Mouse (Mus musculus): ENCODE data around the gene Kcng4. TPM values are rescaled to one million over a fixed set of nuclear protein-coding genes. Genes with fewer than 3 reads are reported as not detected.

Kcng4 gene
- 0.10 and 0.18 TPM in 2 replicates for polyA plus RNA-seq (2015; fragmentation: Nextera tagmentation; extraction: Ambion mirVana)

GRCm38 (mm10) chr8:119635378-119635777, at the start of gene Kcng4:
TSS of gene Kcng4 (minus strand) at chr8:119635680.
- H3K27ac ChIP-seq (ENCODE audit: low read length), result no peak within 1 kb of the TSS
- H3K4me2 ChIP-seq (ENCODE audit: low read depth, low read length), result no peak within 1 kb of the TSS
- WGBS, result 25% methylated on average over 6 of the region's 6 CpGs
- no peaks in the 10 kb centered on the region for H3K36me3 ChIP-seq (ENCODE audit: control insufficient read depth, insufficient read depth, low read length)
- H3K9me3 ChIP-seq (replicated peaks; ENCODE audit: control insufficient read depth, low read length), result no peaks in the 10 kb centered on the region
- H3K9ac ChIP-seq (ENCODE audit: low read length), result peak within 1 kb of the TSS; percentile 34; the same call in 1 of the 2 replicates
- no peak for ATAC-seq (ENCODE audit: insufficient read depth, low FRiP score)
- no peak within 1 kb of the TSS for H3K4me3 ChIP-seq (replicated peaks; ENCODE audit: low read length)
- peaks cover 10% of the 10 kb centered on the region; the same call in 1 of the 2 replicates for H3K4me1 ChIP-seq (ENCODE audit: control insufficient read depth, insufficient read depth, low read length)
- 0 out of 2 replicates have a peak, but pooled peaks cover 4% of the 10 kb centered on the region for H3K27me3 ChIP-seq (ENCODE audit: control insufficient read depth, insufficient read depth, low read length)

GRCm38 (mm10) chr8:119679184-119679583, 43.7 kb upstream of the Kcng4 start:
- ATAC-seq (ENCODE audit: insufficient read depth, low FRiP score), result no peak
- H3K27ac ChIP-seq (ENCODE audit: low read length), result no peak overlapping the region
- H3K9ac ChIP-seq (ENCODE audit: low read length), result no peak overlapping the region
- no peaks in the 10 kb centered on the region for H3K27me3 ChIP-seq (ENCODE audit: control insufficient read depth, insufficient read depth, low read length)
- no peak overlapping the region for H3K4me2 ChIP-seq (ENCODE audit: low read depth, low read length)
- H3K9me3 ChIP-seq (replicated peaks; ENCODE audit: control insufficient read depth, low read length), result no peaks in the 10 kb centered on the region
- H3K36me3 ChIP-seq (ENCODE audit: control insufficient read depth, insufficient read depth, low read length), result no peaks in the 10 kb centered on the region
- 61% methylated on average over 14 of the region's 14 CpGs for WGBS
- H3K4me1 ChIP-seq (ENCODE audit: control insufficient read depth, insufficient read depth, low read length), result peaks cover 3% of the 10 kb centered on the region; the same call in 1 of the 2 replicates
- H3K4me3 ChIP-seq (replicated peaks; ENCODE audit: low read length), result no peak overlapping the region

GRCm38 (mm10) chr8:119678138-119678843, 42.8 kb upstream of the Kcng4 start:
- Histone ChIP-seq H3K27ac (ENCODE audit: low read length) (no peak overlapping the region), H3K9me3 (replicated peaks; ENCODE audit: control insufficient read depth, low read length) (no peaks in the 10 kb centered on the region), H3K4me2 (ENCODE audit: low read depth, low read length) (peak overlapping the region; percentile 31; the same call in 1 of the 2 replicates), H3K36me3 (ENCODE audit: control insufficient read depth, insufficient read depth, low read length) (no peaks in the 10 kb centered on the region), H3K9ac (ENCODE audit: low read length) (no peak overlapping the region), H3K4me3 (replicated peaks; ENCODE audit: low read length) (no peak overlapping the region), H3K27me3 (ENCODE audit: control insufficient read depth, insufficient read depth, low read length) (no peaks in the 10 kb centered on the region), H3K4me1 (ENCODE audit: control insufficient read depth, insufficient read depth, low read length) (peaks cover 3% of the 10 kb centered on the region; the same call in 1 of the 2 replicates)
- 12% methylated on average over 18 of the region's 18 CpGs for WGBS
- ATAC-seq (ENCODE audit: insufficient read depth, low FRiP score), result no peak

GRCm38 (mm10) chr8:119676389-119676788, 40.9 kb upstream of the Kcng4 start:
- Histone ChIP-seq H3K9me3 (replicated peaks; ENCODE audit: control insufficient read depth, low read length) (no peaks in the 10 kb centered on the region), H3K4me2 (ENCODE audit: low read depth, low read length) (no peak overlapping the region), H3K4me1 (ENCODE audit: control insufficient read depth, insufficient read depth, low read length) (peaks cover 3% of the 10 kb centered on the region; the same call in 1 of the 2 replicates), H3K9ac (ENCODE audit: low read length) (no peak overlapping the region), H3K36me3 (ENCODE audit: control insufficient read depth, insufficient read depth, low read length) (no peaks in the 10 kb centered on the region), H3K27me3 (ENCODE audit: control insufficient read depth, insufficient read depth, low read length) (no peaks in the 10 kb centered on the region), H3K27ac (ENCODE audit: low read length) (no peak overlapping the region), H3K4me3 (replicated peaks; ENCODE audit: low read length) (no peak overlapping the region)
- 14% methylated on average over 8 of the region's 8 CpGs for WGBS
- peak; percentile 37; the same call in 1 of the 2 replicates for ATAC-seq (ENCODE audit: insufficient read depth, low FRiP score)

- no peaks in the 10 kb centered on the region for H3K36me3 ChIP-seq (ENCODE audit: control insufficient read depth, insufficient read depth, low read length)
- 86% methylated on average over 5 of the region's 5 CpGs for WGBS
- no peak overlapping the region; the same call in 1 of the 2 replicates for H3K9ac ChIP-seq (ENCODE audit: low read length)
- no peaks in the 10 kb centered on the region for H3K9me3 ChIP-seq (replicated peaks; ENCODE audit: control insufficient read depth, low read length)
- H3K4me2 ChIP-seq (ENCODE audit: low read depth, low read length), result no peak overlapping the region
- no peak overlapping the region for H3K4me3 ChIP-seq (replicated peaks; ENCODE audit: low read length)
- H3K27ac ChIP-seq (ENCODE audit: low read length), result no peak overlapping the region
- H3K27me3 ChIP-seq (ENCODE audit: control insufficient read depth, insufficient read depth, low read length), result no peaks in the 10 kb centered on the region
- no peak for ATAC-seq (ENCODE audit: insufficient read depth, low FRiP score)
- peaks cover 11% of the 10 kb centered on the region for H3K4me1 ChIP-seq (ENCODE audit: control insufficient read depth, insufficient read depth, low read length)
Measured at GRCm38 (mm10) chr8:119675457-119675856, 40.0 kb upstream of the Kcng4 start.

GRCm38 (mm10) chr8:119673976-119674555, 38.6 kb upstream of the Kcng4 start:
- no peaks in the 10 kb centered on the region for H3K9me3 ChIP-seq (replicated peaks; ENCODE audit: control insufficient read depth, low read length)
- no peak overlapping the region for H3K27ac ChIP-seq (ENCODE audit: low read length)
- H3K9ac ChIP-seq (ENCODE audit: low read length), result no peak overlapping the region
- H3K36me3 ChIP-seq (ENCODE audit: control insufficient read depth, insufficient read depth, low read length), result no peaks in the 10 kb centered on the region
- H3K4me2 ChIP-seq (ENCODE audit: low read depth, low read length), result no peak overlapping the region
- H3K4me1 ChIP-seq (ENCODE audit: control insufficient read depth, insufficient read depth, low read length), result peaks cover 21% of the 10 kb centered on the region
- 77% methylated on average over 10 of the region's 11 CpGs for WGBS
- no peak overlapping the region for H3K4me3 ChIP-seq (replicated peaks; ENCODE audit: low read length)
- H3K27me3 ChIP-seq (ENCODE audit: control insufficient read depth, insufficient read depth, low read length), result no peaks in the 10 kb centered on the region
- ATAC-seq (ENCODE audit: insufficient read depth, low FRiP score), result no peak

GRCm38 (mm10) chr8:119670419-119671091, 35.1 kb upstream of the Kcng4 start:
- Histone ChIP-seq H3K4me2 (ENCODE audit: low read depth, low read length) (peak overlapping the region; percentile 37), H3K27me3 (ENCODE audit: control insufficient read depth, insufficient read depth, low read length) (no peaks in the 10 kb centered on the region), H3K36me3 (ENCODE audit: control insufficient read depth, insufficient read depth, low read length) (no peaks in the 10 kb centered on the region), H3K27ac (ENCODE audit: low read length) (peak overlapping the region; percentile 88), H3K9ac (ENCODE audit: low read length) (peak overlapping the region; percentile 61), H3K4me3 (replicated peaks; ENCODE audit: low read length) (no peak overlapping the region; the same call in 1 of the 2 replicates), H3K9me3 (replicated peaks; ENCODE audit: control insufficient read depth, low read length) (no peaks in the 10 kb centered on the region), H3K4me1 (ENCODE audit: control insufficient read depth, insufficient read depth, low read length) (peaks cover 34% of the 10 kb centered on the region)
- 18% methylated on average over 16 of the region's 16 CpGs for WGBS
- ATAC-seq (ENCODE audit: insufficient read depth, low FRiP score), result peak; percentile 84

- H3K27ac ChIP-seq (ENCODE audit: low read length), result peak overlapping the region; percentile 36
- no peak overlapping the region for H3K9ac ChIP-seq (ENCODE audit: low read length)
- H3K36me3 ChIP-seq (ENCODE audit: control insufficient read depth, insufficient read depth, low read length), result no peaks in the 10 kb centered on the region
- no peaks in the 10 kb centered on the region for H3K27me3 ChIP-seq (ENCODE audit: control insufficient read depth, insufficient read depth, low read length)
- H3K4me1 ChIP-seq (ENCODE audit: control insufficient read depth, insufficient read depth, low read length), result peaks cover 40% of the 10 kb centered on the region
- WGBS, result 48% methylated on average over 12 of the region's 12 CpGs
- no peak overlapping the region for H3K4me3 ChIP-seq (replicated peaks; ENCODE audit: low read length)
- no peak overlapping the region for H3K4me2 ChIP-seq (ENCODE audit: low read depth, low read length)
- no peaks in the 10 kb centered on the region for H3K9me3 ChIP-seq (replicated peaks; ENCODE audit: control insufficient read depth, low read length)
- no peak for ATAC-seq (ENCODE audit: insufficient read depth, low FRiP score)
Measured at GRCm38 (mm10) chr8:119669284-119669683, 33.8 kb upstream of the Kcng4 start.

- no peaks in the 10 kb centered on the region for H3K9me3 ChIP-seq (replicated peaks; ENCODE audit: control insufficient read depth, low read length)
- peak; percentile 54; the same call in 1 of the 2 replicates for ATAC-seq (ENCODE audit: insufficient read depth, low FRiP score)
- 65% methylated on average over 9 of the region's 9 CpGs for WGBS
- peaks cover 40% of the 10 kb centered on the region for H3K4me1 ChIP-seq (ENCODE audit: control insufficient read depth, insufficient read depth, low read length)
- no peak overlapping the region for H3K9ac ChIP-seq (ENCODE audit: low read length)
- H3K36me3 ChIP-seq (ENCODE audit: control insufficient read depth, insufficient read depth, low read length), result no peaks in the 10 kb centered on the region
- 0 out of 2 replicates have a peak overlapping the region, but pooled peaks have one; percentile 12 for H3K4me2 ChIP-seq (ENCODE audit: low read depth, low read length)
- no peaks in the 10 kb centered on the region for H3K27me3 ChIP-seq (ENCODE audit: control insufficient read depth, insufficient read depth, low read length)
- peak overlapping the region; percentile 54 for H3K27ac ChIP-seq (ENCODE audit: low read length)
- H3K4me3 ChIP-seq (replicated peaks; ENCODE audit: low read length), result no peak overlapping the region
Measured at GRCm38 (mm10) chr8:119668447-119668846, 33.0 kb upstream of the Kcng4 start.
